Mouse (Mus musculus) 416B (cell line): ENCODE results near the gene Bcar3.

Experiments
- DNase-seq: peaks from one replicate; pipeline ENCODE4 v3.0.0; 2011; ENCODE audit warnings: low read depth

Gene Bcar3

GRCm38 (mm10) chr3:122418564-122419274 is 124.8 kb downstream of the Bcar3 start:
- DNase-seq, result no peak

GRCm38 (mm10) chr3:122419610-122420409 is 125.9 kb downstream of the Bcar3 start:
- DNase-seq, result peak; percentile 84

DNA sequence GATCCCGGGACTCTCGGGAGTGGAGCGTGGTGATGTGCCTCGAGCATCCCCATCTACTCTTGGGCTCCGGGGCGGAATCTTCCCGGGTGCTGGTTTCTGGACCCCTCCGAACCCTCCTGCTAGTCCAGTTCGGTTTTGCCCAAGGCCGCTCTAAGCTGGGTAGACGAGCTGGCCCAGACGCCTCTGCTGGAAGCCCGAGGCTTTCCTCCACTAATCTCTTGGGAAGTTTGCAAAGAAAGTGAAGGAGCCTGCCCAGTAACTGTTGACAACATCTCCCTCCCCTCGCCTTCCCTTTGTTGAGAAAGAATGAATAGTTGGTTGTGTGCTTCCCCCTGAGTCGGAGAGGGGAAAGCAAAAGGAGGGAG is 126.5 kb downstream of the Bcar3 start:
- DNase-seq, result no peak

- DNase-seq, result no peak
Observed at GRCm38 (mm10) chr3:122421042-122421702, 127.2 kb downstream of the Bcar3 start.

DNA sequence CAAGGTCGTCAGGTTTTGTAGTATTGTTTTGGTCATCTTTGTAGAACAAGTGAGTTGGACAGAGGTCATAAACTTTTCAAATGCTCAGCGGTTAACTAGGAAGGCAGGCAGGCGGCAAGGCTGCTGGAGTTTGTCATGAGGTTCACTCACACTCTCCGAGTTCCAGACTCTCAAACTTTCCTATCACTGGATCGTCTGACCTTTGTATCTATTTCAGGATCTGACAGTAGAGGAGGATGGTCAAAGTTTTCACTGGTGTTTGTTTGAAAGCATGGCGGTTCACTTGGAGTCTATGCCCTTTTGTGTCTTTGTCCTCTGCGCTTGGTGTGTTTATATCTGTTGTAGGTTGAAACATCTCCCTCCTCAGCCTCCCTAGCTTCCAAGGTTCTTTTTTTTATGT is 127.9 kb downstream of the Bcar3 start:
- DNase-seq, result no peak

GRCm38 (mm10) chr3:122422276-122422675 is 128.3 kb downstream of the Bcar3 start:
- no peak for DNase-seq

- peak; percentile 33 for DNase-seq
Observed at GRCm38 (mm10) chr3:122423643-122424042, 129.7 kb downstream of the Bcar3 start.

DNA sequence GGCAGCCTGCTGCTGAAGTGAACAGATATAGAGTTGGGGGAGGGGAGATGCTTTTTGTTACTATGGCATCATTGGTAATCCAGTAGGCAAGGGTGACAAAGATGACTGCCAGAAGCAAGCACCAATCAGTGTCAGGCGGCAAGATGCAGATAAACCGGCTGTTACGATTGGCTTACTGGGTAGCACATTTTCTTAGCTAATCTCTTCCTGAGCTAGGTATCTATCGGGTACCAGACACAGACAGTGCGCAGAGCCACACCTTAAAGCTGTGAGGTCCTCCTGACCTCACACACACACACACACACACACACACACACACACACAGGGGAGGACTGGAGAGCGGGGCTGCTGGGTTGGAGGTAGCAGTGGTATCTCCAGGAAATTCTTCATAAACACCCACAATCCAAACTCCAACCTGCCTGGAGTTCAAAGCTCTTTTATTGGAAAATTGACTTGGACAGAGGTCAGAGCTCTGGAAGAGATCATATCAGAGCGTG is 134.4 kb downstream of the Bcar3 start:
- no peak for DNase-seq

DNA sequence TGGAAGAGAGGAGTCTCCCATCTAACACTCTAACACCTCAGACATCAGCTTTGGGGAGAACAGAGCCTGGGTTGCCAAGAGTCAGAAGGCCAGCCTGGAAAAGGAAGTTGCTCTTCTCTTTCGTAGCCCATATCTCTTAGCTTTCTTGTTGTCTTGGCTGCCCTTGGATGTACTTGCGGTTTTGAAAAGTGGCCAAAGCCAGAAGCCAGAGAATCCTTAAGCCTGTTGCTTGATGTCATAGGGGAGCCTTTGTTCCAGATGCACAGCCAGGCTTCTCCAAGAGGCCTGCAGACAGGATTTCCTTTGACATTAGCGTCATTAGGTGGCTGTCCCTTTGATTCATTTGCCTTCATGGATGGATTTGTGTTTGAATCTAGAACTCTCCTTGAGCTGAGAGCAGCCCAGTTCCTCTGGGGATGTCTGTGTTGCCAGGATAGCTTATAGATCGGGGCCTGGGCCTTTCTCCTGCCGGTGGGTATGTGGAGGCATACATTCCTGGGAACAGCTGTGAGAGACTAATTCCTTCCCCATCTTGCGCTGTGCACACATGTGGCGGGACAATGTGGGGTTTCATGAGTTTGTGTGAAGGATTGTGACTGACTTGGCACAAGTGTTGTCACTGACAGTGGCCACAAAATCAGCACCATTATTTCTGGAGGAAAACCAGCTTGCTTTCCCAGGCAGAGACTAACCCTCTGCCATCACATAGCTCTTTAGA is 137.0 kb downstream of the Bcar3 start:
- DNase-seq, result no peak

DNA sequence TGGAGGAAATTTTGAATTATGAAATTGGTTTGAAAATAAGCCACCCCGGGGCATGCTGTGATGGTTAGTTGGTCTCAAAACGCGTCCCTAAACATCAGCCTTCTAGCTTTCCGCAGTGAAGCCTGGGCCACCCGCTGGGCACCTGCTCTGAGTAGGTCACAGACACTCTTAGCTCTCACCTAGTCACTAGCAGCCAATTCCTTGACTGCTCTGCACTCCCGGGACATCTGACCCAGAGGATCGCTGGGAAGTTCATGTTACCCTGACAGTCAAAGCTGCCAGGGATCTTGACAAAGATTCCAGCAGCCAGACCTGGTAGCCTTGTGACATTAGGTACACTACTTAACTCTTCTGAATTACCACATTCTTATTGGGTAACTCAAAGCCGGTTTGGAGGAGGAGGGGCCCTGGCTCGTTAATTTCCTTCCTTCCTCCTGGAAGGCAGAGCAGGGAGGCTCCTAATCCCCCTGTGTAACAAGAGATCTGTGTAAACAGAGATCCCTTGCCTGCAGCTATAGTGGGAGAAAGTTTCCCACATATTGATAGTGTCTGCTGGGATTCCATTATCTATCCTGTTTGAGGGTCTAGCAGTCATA is 139.0 kb downstream of the Bcar3 start:
- DNase-seq, result no peak

DNA sequence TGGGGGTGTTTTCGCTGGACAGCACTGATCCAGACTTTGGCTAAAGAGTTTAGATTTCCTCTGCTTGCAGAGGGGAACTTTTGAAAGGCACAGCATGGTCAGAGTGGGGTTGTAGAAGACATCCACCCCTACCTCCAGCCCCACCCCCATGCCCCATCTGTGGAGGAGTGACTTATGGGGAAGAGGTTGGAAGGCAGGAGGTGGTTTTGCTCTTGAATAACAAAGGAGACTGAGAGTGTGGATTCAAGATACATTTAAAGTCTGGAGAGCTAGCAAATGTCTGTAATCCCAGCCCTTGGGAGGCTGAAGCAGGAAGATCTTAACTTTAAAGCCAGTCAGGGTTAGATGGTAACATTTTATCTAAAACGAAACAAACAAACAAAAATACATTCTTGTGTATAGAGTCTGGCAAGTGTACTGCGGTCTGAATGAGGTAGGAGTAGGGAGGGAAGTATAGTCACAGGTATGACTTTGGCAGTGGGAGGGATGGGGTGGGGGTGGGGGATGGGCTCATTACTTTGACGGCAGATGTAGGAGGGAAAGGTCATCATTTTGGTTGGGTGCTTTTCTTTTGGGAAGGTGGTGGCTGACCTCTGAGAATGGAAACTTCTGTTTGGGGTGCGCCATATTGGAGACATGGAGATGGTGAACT is 140.2 kb downstream of the Bcar3 start:
- no peak for DNase-seq

DNA sequence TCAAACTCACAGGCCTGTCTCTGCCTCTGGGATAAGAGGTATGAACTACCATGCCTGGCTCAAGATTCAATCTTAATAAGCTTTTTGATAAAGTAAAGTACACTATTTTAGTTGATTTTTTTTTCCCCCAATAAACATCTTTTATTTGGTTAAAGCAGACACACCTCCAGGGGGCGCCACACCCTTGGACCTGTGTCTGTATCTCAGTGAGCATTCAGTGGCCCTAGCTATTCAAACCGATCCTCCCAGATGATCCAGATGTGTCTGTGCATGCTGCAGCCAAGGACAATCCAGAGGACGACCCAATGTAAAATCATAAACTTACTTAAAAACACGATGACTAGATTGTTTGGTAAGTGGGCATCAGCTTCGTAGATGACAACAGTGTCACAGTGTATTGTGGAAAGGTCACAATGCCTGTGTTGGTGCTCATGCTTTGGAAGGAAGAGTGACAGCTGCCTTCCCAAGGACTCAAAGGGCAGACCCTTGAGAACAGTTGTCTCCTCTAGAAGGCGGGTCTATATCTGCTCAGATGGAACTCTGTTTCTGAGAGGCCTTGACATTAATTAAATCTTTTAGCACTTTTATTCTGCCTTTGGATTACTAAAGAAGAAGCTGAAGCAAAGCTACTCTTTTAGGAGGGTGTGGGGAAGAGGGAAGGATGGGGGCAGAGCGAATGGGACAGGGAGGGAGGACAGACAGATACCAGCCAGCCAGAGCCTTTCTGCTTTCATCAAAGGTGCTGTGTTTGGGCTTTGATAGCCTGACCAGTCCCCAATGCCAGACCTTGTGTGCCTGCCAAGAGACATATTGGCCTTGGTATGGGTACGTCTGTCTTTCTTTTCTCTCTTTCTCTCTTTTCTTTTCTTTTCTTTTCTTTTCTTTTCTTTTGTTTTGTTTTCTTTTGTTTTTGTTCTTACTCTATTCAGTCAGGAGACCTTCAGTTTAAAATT is 141.3 kb downstream of the Bcar3 start:
- DNase-seq, result no peak

- DNase-seq, result peak; percentile 17
Observed at GRCm38 (mm10) chr3:122438143-122438825, 144.3 kb downstream of the Bcar3 start.

DNA sequence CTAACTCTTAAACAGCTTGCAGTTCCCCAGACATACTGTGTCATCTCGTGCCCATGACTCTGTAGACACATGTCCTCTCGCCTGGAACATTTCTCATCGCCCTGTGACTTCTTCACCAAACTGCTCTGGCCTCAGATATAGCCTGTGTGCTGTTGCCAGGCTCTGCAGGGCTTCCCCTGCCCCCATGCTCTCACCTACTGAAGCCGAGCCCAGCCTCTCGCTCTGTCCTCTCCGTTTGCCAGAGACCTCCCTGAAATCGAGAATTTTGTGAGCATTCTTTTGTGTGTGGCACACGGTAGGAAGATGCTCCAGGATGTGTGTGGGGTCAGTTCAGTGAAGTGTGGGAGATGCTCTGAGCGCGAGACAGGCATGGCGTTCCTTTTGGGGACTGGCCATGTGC is 151.8 kb downstream of the Bcar3 start:
- no peak for DNase-seq

DNA sequence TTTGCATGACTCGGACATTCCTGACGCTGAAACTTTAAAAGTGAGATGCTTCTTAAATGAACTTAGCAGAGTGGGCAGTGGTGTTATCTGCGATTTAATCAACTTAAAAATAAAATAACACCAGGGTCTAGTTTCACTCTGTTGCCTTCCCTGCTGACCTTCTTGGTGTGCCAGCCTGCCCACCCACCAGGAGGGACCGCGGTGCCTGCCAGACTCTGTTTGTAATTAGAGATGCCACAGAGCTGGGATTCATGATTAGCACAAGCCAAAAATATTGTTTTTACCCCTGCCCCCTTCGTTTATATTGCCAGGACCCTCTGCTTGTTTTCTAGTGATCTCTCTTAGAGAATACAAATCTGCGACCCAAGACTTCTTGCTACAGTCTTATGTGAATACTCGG is 152.7 kb downstream of the Bcar3 start:
- DNase-seq, result no peak

GRCm38 (mm10) chr3:122448196-122448595 is 154.3 kb downstream of the Bcar3 start:
- no peak for DNase-seq

DNA sequence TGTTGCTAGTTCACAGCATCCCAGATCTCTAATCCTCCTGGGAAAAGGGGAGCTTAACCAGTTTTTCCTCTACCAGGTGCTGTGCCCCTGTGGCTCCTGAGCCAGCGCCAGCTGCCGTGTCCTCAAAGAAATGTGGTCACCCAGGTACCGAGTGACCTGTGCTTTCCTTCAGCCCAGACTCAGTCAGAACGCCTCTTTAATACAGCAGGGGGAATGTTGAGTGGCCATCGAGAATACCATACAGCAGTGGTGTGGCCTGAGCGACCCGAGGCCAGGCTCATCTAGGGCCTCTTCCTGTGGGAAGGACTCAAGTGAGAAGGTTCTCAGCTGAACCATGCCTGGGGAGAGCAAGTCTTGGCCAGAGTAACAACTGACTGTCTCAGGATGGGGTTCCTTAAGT is 156.1 kb downstream of the Bcar3 start:
- no peak for DNase-seq

DNA sequence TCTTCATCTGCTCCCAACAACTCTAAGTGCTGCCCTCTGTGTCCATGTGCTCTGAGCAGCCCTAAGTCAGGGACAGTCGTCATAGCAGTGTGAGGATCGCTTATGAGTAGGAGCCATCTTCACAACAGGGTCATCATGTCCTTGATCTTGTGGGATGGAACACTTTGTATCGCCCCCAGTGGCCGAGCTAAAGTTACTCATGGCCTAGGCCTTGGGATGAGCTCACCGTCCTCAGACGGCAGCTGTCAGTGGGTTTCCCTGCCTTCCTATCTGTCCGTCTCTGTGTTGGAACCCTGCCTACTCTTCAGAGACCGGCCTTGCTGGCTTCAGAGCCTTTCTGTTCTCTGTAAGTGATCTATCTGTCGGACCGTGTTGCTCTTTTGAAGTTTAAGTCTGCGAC is 159.9 kb downstream of the Bcar3 start:
- DNase-seq, result no peak

GRCm38 (mm10) chr3:122456156-122456555 is 162.2 kb downstream of the Bcar3 start:
- peak; percentile 50 for DNase-seq

DNA sequence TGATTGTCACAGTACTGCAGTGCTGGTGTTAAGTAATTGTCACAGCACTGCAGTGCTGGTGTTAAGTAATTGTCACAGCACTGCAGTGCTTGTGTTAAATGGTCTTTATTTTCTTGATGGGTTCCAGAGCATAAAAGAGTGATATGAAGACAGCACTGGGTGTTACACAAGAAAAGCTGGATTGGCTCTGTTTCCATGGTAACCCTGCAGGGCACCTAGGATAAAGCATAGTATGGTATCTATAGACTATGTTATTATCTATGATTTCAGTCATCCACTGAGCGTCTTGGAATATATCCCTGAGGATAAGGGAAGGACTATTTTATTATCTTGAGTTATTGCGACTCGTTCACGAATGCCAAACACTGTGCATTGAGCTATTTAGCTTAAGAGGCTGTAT is 162.9 kb downstream of the Bcar3 start:
- no peak for DNase-seq
